Mouse (Mus musculus): Measurements from ENCODE around the gene Gm43951. TPM values are rescaled to one million over a fixed set of nuclear protein-coding genes. Genes with fewer than 3 reads are reported as not detected.
"Not testable (repeated sequence)": the region's sequence is repeated elsewhere in the genome, so short reads cannot be mapped to it uniquely, and the experiment has no call there.

Gm43951 gene
- total RNA-seq, 1 experiment from 2014 or later = not detected

GRCm38 (mm10) chr11:72207834-72208377 lies 1.3 kb upstream of the Gm43951 start:
- no peak for ATAC-seq (replicated peaks; ENCODE audit: insufficient number of reproducible peaks, low FRiP score, low TSS enrichment, poor library complexity, severe bottlenecking)

DNA sequence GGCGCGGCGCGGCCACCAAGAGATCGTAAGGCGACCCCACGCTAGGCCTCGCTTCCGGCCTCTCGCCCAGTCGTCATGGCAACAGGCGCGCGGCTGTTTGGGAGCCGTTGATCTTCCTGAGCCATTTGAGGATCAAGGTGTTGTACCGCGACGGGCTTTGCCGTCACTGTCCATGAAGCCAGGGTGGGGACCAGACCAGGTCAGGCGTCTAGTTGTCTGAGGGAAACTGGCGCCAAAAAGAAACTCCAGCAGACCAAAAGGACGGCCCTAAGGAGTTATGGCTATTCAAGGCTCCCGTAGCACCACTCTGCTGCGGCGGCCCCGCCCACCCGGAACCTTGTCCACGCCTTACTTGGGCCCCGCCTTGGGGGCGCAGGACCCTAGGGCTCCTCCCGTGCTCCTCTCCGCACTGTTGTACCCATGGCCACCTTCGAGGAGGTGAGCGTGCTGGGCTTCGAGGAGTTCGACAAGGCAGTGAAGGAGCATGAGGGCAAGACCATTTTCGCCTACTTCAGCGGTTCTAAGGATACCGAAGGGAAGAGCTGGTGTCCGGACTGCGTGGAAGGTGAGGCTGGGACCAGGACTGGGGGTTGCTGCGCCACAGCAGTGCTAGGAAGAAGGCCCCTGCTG lies 679 bp upstream of the Gm43951 start, which contains the start of the genes 4933427D14Rik and Txndc17:
TSS of gene 4933427D14Rik (minus strand) at position 256 of the 630 bp plus-strand sequence.
TSS of gene Txndc17 (plus strand) at position 344 of the 630 bp plus-strand sequence.
- peak; percentile 72 for ATAC-seq (replicated peaks; ENCODE audit: insufficient number of reproducible peaks, low FRiP score, low TSS enrichment, poor library complexity, severe bottlenecking)

GRCm38 (mm10) chr11:72205256-72205655 lies 1.4 kb downstream of the Gm43951 start:
- no peak for ATAC-seq (replicated peaks; ENCODE audit: insufficient number of reproducible peaks, low FRiP score, low TSS enrichment, poor library complexity, severe bottlenecking)

DNA sequence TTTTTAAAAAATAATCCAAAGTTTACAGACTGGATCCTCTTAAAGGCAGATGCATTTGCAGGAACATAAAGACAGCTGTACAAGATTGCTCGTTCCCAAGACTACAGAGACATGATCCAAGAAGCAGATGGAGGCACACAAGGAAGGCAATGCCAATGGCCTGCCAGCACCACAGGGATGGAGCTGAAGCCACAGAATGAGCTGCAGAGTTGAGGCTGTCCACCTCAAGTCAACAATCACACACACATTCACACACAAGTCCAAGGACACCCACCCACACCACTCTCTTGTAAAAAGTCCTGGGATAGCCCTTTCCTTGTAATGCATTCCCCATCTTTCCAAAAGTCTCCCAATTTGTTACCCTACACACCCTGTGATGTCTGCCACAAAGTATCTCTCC lies 3.2 kb downstream of the Gm43951 start:
- no peak for ATAC-seq (replicated peaks; ENCODE audit: insufficient number of reproducible peaks, low FRiP score, low TSS enrichment, poor library complexity, severe bottlenecking)

DNA sequence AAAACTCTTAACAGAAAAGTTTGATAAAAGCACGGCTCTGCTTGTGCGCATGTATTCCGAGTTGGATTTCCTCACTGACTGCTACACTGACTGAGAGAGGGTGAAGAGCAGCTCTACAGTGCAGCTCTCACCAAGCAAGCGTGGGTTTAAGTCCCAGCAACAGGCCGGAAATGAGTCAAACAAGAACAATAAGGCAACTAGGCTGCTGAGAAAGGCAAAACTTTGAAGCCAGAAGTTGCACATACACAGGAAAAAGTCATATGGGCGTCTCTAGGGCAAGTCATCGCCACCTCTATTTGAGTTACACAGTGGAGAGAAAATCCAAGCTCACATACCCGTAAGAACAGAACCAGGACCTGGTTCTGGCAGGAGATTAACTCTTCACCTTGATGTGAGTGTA lies 10.1 kb downstream of the Gm43951 start:
- no peak for ATAC-seq (replicated peaks; ENCODE audit: insufficient number of reproducible peaks, low FRiP score, low TSS enrichment, poor library complexity, severe bottlenecking)

DNA sequence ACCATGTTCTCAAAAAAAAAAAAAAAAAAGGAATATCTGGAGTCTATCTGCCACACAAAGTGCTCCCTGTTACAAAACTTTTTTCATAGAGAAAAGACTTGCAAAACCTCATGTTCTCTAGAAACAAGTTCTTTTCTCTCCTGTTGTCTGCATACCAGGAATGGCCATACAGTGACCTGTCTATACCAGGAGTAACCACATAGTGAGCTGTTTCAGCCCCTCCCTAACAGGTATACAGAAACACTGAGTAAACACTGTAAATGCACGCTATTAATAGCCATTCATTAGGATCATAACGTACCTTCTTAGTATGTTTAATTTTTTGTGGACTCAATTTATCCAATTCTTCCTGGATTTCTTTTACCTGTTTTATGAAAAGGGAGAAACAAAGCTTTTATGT lies 12.4 kb downstream of the Gm43951 start:
- ATAC-seq (replicated peaks; ENCODE audit: insufficient number of reproducible peaks, low FRiP score, low TSS enrichment, poor library complexity, severe bottlenecking) = no peak

DNA sequence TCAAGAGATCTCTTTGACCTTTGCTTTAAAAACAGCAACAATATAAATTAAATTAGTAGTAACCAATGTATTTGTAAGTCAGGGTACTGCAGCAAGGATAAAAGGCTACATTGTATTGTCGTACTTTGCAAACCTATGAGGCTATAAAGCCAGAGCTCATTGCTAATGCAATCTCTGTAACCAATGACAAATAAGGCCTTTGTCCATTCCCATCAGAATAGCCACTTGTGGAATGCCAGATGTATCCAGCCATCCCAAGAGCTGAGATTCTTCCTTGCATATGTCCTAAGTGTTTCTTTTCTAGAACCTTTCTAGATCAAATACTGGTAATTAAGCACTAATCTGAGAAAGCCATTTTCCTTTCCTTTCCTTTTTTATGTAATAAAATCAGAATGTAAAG lies 15.8 kb downstream of the Gm43951 start:
- no peak for ATAC-seq (replicated peaks; ENCODE audit: insufficient number of reproducible peaks, low FRiP score, low TSS enrichment, poor library complexity, severe bottlenecking)

DNA sequence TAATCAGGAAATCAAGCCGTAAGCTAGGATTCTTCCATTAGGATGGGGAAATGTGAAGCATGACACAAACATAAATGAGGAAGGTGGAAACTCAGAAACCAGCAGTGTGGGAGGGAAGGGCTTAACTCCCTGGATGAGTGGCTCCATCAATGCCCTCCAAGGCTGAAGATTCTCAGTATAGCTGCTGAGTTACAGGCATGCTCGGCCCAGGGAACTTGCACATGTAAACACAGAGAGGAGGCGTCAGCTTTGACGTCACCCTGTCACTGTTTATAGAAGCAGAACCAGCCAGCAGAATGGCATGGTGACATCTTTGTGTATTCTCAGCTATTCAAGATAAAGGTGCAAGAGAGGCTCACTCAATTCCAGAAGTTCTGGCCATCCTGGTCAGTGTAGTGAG lies 22.4 kb downstream of the Gm43951 start:
- no peak for ATAC-seq (replicated peaks; ENCODE audit: insufficient number of reproducible peaks, low FRiP score, low TSS enrichment, poor library complexity, severe bottlenecking)

- ATAC-seq (replicated peaks; ENCODE audit: insufficient number of reproducible peaks, low FRiP score, low TSS enrichment, poor library complexity, severe bottlenecking) = no peak
Measured at GRCm38 (mm10) chr11:72181136-72181535, 25.5 kb downstream of the Gm43951 start.

DNA sequence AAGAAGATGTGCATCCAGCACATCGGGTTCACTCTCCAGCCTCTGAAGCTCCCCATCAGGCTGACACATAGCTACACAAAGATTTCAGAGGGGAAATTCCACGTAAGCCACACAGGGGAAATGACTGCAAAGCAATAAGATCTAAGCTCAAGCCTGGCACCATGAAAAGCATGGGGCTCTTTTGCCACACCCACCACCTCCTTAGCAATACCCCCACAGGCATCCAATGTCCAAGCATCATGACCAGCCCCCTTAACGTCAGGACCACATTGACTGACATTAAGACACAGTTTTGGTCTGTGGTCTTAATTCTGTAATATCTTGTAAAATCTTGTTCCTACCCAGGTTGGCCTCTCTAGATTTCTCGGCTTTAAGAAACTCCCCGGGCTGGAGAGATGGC lies 26.1 kb downstream of the Gm43951 start:
- no peak for ATAC-seq (replicated peaks; ENCODE audit: insufficient number of reproducible peaks, low FRiP score, low TSS enrichment, poor library complexity, severe bottlenecking)

DNA sequence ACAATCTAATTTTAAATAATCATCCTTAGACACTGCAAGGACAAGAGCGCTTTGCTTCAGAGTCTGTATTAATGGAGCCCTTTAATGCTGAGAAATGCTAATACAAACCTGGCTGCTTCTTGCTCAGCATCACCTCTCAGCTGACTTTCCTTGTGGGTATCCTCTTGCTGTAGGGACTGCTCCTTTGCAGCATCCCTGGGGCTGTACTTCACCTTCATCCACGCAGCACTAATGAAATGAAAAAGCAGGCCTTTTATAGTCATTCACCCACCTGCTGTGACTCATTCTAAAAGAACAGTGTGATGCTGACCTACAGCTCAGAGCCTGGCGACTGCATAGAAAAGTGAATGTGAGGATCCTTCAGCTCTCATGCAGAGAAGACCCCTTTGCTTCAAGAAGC lies 30.1 kb downstream of the Gm43951 start:
- no peak for ATAC-seq (replicated peaks; ENCODE audit: insufficient number of reproducible peaks, low FRiP score, low TSS enrichment, poor library complexity, severe bottlenecking)

- ATAC-seq (replicated peaks; ENCODE audit: insufficient number of reproducible peaks, low FRiP score, low TSS enrichment, poor library complexity, severe bottlenecking) = no peak
Measured at GRCm38 (mm10) chr11:72175966-72176365, 30.7 kb downstream of the Gm43951 start.

GRCm38 (mm10) chr11:72174721-72175120 lies 31.9 kb downstream of the Gm43951 start:
- no peak for ATAC-seq (replicated peaks; ENCODE audit: insufficient number of reproducible peaks, low FRiP score, low TSS enrichment, poor library complexity, severe bottlenecking)

GRCm38 (mm10) chr11:72173506-72173905 lies 33.1 kb downstream of the Gm43951 start:
- ATAC-seq (replicated peaks; ENCODE audit: insufficient number of reproducible peaks, low FRiP score, low TSS enrichment, poor library complexity, severe bottlenecking) = no peak

- ATAC-seq (replicated peaks; ENCODE audit: insufficient number of reproducible peaks, low FRiP score, low TSS enrichment, poor library complexity, severe bottlenecking) = not testable (repeated sequence)
Measured at GRCm38 (mm10) chr11:72171906-72172305, 34.7 kb downstream of the Gm43951 start.

GRCm38 (mm10) chr11:72169871-72170270 lies 36.8 kb downstream of the Gm43951 start:
- no peak for ATAC-seq (replicated peaks; ENCODE audit: insufficient number of reproducible peaks, low FRiP score, low TSS enrichment, poor library complexity, severe bottlenecking)

DNA sequence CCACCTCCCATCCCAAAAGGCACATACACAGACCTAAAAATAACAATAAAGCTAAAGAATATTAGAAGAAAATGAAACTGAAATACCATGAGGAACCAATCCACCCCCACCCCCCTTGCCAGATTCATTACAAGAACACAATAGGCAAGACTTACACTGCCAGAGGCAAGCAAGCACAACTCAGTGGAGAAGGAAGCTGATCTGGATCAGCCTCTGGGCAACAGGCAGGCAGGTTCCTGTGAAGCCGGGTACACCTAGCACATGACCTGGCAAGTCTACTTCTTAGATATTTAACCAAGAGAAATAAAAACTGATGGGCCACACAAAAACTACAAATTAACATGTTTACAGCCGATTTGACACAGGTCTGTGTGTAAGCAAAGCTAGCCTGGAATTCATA lies 43.4 kb downstream of the Gm43951 start:
- no peak for ATAC-seq (replicated peaks; ENCODE audit: insufficient number of reproducible peaks, low FRiP score, low TSS enrichment, poor library complexity, severe bottlenecking)

GRCm38 (mm10) chr11:72156624-72157023 lies 50.0 kb downstream of the Gm43951 start:
- no peak for ATAC-seq (replicated peaks; ENCODE audit: insufficient number of reproducible peaks, low FRiP score, low TSS enrichment, poor library complexity, severe bottlenecking)

DNA sequence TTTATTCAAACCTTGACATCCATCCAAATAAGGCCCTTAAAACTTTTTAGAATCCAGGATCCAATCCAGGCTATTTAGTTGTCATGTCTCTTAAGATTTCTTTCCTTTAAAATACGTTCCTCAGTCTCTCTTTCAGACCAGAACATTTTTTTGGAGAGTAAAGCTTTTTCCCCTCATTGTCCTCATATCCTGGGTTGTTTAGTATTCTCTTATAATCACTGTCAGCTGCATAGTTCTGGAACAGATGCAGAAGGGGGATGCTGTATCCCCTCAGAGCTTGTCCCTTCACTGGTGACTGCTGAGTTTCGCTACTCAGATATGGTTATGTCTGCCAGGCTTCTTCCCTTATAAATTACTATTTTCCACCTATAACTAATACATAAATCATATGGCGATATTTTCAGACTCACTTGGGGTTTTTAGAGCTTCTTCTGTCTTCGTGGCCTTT lies 50.6 kb downstream of the Gm43951 start:
- ATAC-seq (replicated peaks; ENCODE audit: insufficient number of reproducible peaks, low FRiP score, low TSS enrichment, poor library complexity, severe bottlenecking) = no peak

DNA sequence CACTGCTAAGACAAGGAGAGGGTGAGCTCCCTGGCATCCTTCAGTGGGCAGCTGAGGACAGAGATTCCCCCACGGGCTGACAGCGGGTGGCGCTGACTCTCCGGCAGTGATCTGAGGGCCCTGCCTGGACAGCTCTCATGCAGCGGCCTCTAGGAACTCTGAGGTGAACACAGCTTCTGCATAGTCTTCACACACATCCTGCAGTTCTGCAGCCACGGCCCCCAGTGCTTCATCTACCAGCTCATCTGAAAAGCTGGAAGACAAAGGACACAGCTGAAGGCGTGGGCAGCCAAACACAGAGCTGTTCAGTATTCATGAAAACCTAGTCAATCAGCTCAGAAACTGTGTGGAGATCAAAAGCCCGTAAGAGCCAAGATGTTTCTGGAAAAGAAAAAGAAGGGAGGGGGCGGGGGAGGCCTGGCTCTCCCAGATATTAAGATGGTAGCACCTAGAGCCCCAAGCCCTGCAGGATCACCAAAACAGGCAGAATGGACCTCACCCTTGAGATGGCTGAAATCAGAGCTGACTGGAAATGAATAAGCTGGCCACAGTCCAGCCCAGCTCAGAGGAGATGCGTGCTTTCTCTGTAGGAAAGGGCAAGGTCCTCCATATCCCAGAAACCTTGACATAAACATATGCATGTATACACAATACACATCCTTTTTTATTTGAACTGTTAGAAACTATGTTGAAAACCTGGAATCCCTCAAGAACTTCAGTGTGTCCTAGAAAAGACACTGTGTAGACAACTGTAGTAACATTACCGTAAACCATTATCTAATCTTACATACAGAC lies 51.3 kb downstream of the Gm43951 start:
- ATAC-seq (replicated peaks; ENCODE audit: insufficient number of reproducible peaks, low FRiP score, low TSS enrichment, poor library complexity, severe bottlenecking) = no peak
